Mouse (Mus musculus) layer of hippocampus, postnatal 36 days (tissue): Measurements from ENCODE around the gene Trim17. TPM values are rescaled to one million over a fixed set of nuclear protein-coding genes. Genes with fewer than 3 reads are reported as not detected.
A peak's percentile ranks its signal among the peaks of the same experiment; 100 is the strongest.
"Not testable (repeated sequence)": the region's sequence is repeated elsewhere in the genome, so short reads cannot be mapped to it uniquely, and the experiment has no call there.

Experiments
- DNase-seq, 2 experiments: peaks; one replicate each; pipeline ENCODE4 v3.0.0; 2022
- total RNA-seq, 2 experiments: library from RNA; stranded (reverse); gene quantifications; 2 replicates each; pipeline ENCODE4 v1.2.3; 2021

The Trim17 gene
- total RNA-seq, 2 experiments from 2014 or later = 5.6 to 6.2 TPM

DNA sequence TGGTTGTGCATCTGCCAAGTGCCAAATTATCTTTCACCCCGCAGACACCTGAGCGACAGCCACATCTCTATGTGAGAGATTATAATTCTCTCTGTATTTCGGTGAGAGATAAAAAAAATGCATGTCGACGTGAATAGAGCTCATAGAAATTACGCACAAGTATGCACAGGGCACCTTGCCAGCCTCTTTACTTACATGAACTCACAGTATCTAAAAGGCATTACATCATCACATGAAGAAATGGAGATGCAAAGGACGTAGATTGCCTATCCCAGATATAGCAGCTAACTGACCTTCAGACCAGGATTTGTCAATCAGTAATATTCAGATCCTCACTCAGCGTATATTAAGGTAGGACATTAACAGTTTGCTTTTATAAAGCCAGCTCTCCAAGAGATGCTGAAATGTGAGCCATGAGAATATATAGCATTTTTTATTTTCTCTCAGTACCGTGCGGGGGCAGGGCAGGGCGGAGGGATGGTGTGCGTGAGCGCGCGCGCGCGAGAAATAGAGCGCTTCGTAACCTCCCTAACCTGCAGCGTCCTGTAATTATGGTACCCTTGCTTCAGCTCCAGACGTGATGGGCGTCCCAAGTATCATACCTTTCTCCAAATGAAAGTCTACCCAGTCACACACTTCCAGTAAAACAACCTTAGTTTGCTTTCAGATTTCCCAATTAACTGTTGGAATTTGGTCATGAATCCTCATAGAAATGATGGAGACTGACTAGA, 6.5 kb upstream of the Trim17 start:
- DNase-seq = peak in 1 of 2 experiments; percentile 59

- DNase-seq = peak; percentile 80
Observed at GRCm38 (mm10) chr11:58948542-58949479, 5.7 kb upstream of the Trim17 start, which contains the start of gene Hist3h2ba. Gene Hist3h2ba (plus strand): TSS chr11:58948920.

DNA sequence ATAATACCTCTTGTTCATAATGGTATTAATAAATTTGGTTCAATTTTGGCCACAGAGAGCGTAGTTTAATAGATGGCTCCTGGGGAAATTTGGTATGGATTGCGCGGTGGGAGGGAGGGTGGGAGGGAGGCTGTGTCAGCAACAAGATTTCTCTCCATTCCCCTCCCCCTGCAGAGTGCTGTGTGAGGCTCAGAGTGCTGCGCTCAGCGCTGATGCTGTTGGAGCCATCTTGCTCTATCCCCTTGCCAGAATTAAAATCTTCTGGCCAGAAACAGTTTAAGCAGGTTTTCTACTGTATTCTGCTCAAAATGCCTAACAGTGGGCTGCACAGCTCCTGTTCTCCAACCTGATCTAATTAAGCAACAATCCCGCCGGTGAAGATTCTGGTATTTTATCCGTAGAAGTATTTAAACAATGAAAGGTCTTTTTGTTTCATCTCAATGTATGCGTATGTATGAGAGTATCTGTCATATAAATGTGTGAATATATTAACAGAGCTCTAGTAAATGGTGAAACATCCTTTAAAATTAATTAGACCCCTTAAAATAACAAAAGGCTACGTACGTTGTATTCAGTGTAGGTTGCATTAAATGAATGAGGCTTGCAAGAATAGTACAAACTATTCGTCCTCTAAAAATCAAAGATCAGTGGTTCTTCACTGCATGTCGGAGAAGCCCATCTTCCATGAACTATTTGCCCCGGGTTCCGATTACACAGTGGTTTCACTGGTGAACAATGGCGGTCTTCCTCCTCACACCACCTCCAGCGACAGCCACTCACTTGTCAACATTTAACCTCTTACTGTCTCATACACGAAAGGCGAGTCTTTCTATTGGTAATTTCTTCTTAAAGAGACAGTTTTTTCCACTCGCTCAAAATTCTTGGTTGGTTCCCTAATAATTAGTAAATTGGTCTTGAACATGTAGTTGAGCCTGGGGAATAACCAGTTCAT, 4.7 kb upstream of the Trim17 start:
- peak in 1 of 2 experiments; percentile 58 for DNase-seq

- no peak for DNase-seq
Observed at GRCm38 (mm10) chr11:58951210-58951609, 3.3 kb upstream of the Trim17 start.

- no peak for DNase-seq
Observed at GRCm38 (mm10) chr11:58953351-58954169, 925 bp upstream of the Trim17 start.

- not testable (repeated sequence) for DNase-seq
Observed at GRCm38 (mm10) chr11:58954170-58954419, 390 bp upstream of the Trim17 start.

DNA sequence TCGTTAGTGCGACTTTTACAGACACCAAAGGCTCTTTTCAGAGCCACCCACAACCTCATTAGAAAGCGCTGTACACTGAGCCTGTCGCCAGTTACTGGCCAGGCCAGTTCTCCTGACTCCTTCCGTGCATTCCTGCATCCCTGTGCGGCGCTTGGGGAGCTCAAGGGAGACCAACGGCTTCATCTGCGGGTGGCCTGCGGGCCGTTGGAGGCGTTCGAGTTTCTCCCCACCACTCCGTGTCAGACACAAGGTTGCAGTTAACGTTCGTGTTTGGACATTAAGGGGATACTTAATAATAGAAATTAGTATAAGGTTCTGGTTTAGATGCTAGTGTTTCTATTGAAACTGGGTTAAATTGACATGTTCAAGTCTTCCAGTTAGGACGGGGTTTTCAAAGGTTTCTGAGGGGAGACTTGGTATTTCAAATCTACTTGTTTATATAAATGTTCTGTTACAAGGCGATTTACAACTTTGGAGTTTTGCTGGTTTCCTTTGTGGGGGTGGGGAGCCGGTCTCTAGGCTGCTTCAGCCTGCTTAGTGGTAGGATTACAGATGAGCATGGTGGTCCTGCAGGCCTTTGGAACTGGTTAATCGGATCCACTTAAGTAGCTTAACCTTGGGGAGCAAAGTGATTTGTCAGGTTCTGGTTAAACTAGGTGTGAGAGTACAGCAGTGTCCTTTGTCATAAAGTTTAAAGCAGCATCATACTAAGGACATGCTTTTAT, 820 bp downstream of the Trim17 start:
- no peak for DNase-seq

DNA sequence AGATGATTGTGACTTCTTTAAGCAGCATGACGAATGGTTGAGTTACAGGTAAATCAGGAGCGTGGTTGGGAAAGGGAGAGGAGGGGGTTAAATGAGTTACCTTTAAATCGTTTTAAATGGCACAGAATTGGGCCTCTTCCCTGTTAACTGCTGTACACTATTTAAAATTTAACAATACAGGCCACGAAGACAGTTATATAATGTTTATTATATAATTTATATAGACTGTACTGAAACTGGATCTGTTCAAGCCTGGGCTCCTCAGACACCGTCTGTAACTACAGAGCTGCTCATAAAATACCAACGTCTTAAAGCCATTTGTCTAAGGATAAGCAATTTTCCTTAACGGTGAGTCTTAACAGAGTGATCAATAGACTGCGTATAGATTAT, 1.4 kb downstream of the Trim17 start:
- no peak for DNase-seq

DNA sequence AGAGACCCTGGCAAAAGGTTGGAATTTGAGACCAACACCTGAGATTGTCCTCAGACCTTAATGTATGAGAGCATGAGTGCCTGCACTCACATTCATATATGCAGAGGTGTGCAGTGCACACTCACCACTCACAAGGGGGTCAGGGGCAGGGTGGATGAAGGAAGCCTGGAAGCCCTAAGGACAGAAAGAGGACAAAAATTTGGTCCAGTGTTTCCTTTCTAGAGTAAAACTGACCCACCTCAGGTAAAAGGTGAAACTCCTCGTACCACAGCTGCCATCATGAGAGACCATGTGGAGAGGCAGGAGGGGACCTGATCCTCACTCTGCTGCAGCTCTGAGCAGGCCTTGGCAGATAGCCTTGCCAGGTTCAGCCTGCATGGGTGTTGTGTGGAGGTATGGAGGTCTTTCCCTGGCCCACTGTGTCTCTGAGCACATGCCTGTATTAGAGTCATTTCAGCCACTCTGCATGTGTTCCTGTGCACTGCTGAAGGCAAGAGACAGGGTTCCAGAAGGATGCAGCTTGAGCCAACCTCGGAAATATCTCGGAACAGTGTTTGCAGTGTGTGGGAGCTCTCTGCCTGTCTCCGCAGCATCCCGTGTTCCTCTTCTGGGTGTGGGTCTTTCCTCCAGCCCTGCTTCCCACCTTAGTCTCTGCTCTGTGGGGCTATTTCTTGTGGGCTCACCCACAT, 2.9 kb downstream of the Trim17 start:
- peak in 1 of 2 experiments; percentile 30 for DNase-seq

DNA sequence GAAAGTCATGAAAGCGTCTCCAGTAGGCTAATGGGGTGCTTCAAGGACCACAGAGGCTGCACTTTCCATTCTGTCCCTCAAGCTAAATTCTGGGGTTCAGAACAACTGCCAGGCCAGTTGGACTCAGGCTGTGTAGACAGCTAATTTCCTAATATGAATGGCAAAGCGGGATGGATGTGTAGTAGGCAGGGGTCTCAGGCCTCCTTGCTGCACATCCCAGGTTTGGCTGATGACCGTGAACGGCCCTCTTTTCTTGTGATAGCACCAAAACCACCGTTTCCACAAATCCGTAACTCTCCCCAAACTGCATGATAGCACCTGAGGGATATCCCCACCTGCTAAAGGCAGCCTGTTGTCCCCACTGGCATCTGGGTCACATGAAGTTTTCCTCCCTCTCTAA, 4.1 kb downstream of the Trim17 start:
- no peak for DNase-seq

- no peak for DNase-seq
Observed at GRCm38 (mm10) chr11:58959186-58959825, 4.8 kb downstream of the Trim17 start.

DNA sequence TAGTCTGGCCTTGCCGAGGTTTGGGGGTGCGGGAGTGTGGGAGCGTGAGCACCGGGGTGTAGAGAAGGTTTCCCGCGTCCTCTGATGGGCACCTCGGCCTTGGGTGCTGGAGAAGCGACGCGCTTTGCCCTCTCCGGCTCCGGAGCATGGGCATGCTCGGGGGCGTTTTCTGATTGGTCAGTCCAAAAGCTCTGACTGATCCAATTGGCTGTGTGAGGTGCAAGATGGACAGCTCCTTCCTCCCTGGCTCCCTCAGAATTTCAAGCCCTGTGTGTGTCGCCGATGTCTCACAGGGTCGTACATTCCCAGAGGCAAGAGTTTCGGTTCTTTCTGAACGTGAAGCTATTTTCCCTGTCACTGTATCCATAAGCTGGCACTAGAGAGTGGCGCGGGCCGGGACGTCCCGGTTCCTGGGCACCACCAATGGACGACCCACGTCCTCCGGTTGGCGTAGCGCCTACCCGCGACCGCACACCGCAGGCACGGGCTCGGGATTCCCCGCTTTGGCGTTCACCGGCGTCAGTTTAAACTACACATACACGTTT, 5.5 kb downstream of the Trim17 start:
- DNase-seq = peak; percentile 73 to 75

DNA sequence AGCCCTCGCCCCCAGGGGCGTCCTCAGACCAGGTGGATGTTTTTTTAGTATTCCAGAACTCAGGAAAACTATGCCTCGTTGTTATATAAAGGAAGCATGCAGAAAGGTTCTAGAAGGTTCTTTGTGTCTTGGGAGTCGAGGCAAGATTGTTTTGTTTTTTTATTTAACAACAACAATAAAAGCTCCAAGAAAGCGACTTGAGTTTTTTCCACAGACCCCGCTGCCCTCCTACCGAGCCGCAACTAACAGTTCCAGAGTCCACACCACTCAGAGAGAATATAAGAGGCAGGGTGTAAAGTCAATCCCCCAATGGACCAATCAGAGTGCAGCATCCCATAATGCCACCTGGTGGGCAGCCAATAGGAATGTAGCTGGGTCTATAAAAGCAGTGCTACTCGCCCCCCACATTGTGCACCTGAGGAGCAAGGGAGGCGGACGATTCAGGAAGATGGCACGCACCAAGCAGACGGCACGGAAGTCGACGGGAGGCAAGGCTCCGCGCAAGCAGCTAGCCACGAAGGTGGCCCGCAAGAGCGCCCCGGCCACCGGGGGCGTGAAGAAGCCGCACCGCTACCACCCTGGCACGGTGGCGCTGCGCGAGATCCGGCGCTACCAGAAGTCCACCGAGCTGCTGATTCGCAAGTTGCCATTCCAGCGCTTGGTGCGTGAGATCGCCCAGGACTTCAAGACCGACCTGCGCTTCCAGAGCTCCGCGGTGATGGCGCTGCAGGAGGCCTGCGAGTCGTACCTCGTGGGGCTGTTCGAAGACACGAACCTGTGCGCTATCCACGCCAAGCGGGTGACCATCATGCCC, 7.1 kb downstream of the Trim17 start:
- no peak for DNase-seq

- no peak for DNase-seq
Observed at GRCm38 (mm10) chr11:58963543-58963942, 9.1 kb downstream of the Trim17 start.

- DNase-seq = no peak
Observed at GRCm38 (mm10) chr11:58964216-58964615, 9.7 kb downstream of the Trim17 start.

- no peak for DNase-seq
Observed at GRCm38 (mm10) chr11:58965001-58965760, 10.7 kb downstream of the Trim17 start.

- no peak for DNase-seq
Observed at GRCm38 (mm10) chr11:58967346-58967745, 12.9 kb downstream of the Trim17 start.

DNA sequence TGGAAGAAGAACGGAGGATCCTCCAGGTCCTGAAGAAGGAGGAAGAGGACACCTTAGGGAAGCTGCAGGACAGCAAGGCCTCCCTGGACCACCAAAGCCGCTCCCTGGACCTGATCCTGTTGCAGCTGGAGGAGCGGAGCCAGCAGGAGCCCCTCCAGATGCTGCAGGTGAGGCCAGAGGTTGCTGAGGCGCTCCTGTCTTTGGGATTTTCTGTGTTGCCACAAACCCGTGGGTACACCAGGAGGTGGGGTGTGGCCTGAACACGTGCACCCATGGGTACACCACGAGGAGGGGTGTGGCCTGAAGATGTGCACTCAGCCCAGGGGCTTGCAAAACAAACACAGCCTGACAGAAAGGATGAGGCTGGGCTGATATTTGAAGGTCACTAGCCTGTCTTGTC, 14.1 kb downstream of the Trim17 start:
- DNase-seq = no peak
